Mouse (Mus musculus) megakaryocyte-erythroid progenitor cell, adult 5-6 weeks (primary cell): ENCODE measurements at regions not wholly inside any gene's neighbourhood (a gene's known extent, or its start where the extent isn't known, plus 50 kb on each side); places are given as distances from the start of the nearest gene placed in this dataset.

ENCODE experiments used
- ATAC-seq: replicated peaks from 2 replicates; pipeline ENCODE4 v1.8.0; 2016; ENCODE audit warnings: mild to moderate bottlenecking, inconsistent platforms; ENCODE audit not compliant: severe bottlenecking, poor library complexity, low FRiP score, low TSS enrichment

GRCm38 (mm10) chr13:53729848-53730247 lies 257.0 kb upstream of the Msx2 start:
- no peak for ATAC-seq

- no peak for ATAC-seq
Measured at GRCm38 (mm10) chr13:53726031-53726430, 253.2 kb upstream of the Msx2 start.

GRCm38 (mm10) chr13:53722881-53723280 lies 250.0 kb upstream of the Msx2 start:
- ATAC-seq, result no peak

- ATAC-seq, result no peak
Measured at GRCm38 (mm10) chr13:53721038-53721463, 248.2 kb upstream of the Msx2 start.

- no peak for ATAC-seq
Measured at GRCm38 (mm10) chr13:53717582-53717981, 244.7 kb upstream of the Msx2 start.

GRCm38 (mm10) chr13:53717086-53717485 lies 244.2 kb upstream of the Msx2 start:
- no peak for ATAC-seq

- no peak for ATAC-seq
Measured at GRCm38 (mm10) chr13:53709062-53709461, 236.2 kb upstream of the Msx2 start.

- ATAC-seq, result no peak
Measured at GRCm38 (mm10) chr13:53707548-53707947, 234.7 kb upstream of the Msx2 start.

- no peak for ATAC-seq
Measured at GRCm38 (mm10) chr13:53704104-53704503, 231.2 kb upstream of the Msx2 start.

GRCm38 (mm10) chr13:53700236-53700635 lies 227.4 kb upstream of the Msx2 start:
- no peak for ATAC-seq

GRCm38 (mm10) chr13:53697954-53698353 lies 225.1 kb upstream of the Msx2 start:
- ATAC-seq, result no peak

- ATAC-seq, result no peak
Measured at GRCm38 (mm10) chr13:53695385-53695784, 222.5 kb upstream of the Msx2 start.

GRCm38 (mm10) chr13:53688934-53689333 lies 216.1 kb upstream of the Msx2 start:
- ATAC-seq, result no peak

- peak; percentile 71; the same call in 1 of the 2 replicates for ATAC-seq
Measured at GRCm38 (mm10) chr13:53688489-53688888, 215.6 kb upstream of the Msx2 start.

- no peak for ATAC-seq
Measured at GRCm38 (mm10) chr13:53684498-53684897, 211.6 kb upstream of the Msx2 start.

- no peak for ATAC-seq
Measured at GRCm38 (mm10) chr13:53677187-53677586, 204.3 kb upstream of the Msx2 start.

GRCm38 (mm10) chr13:53670361-53670760 lies 197.5 kb upstream of the Msx2 start:
- ATAC-seq, result no peak

- ATAC-seq, result no peak
Measured at GRCm38 (mm10) chr13:53667518-53667917, 194.6 kb upstream of the Msx2 start.

- no peak for ATAC-seq
Measured at GRCm38 (mm10) chr13:53665592-53665991, 192.7 kb upstream of the Msx2 start.

- ATAC-seq, result no peak
Measured at GRCm38 (mm10) chr13:53664631-53665230, 191.9 kb upstream of the Msx2 start.

- ATAC-seq, result no peak
Measured at GRCm38 (mm10) chr13:53652826-53653225, 180.0 kb upstream of the Msx2 start.

GRCm38 (mm10) chr13:53648353-53648752 lies 175.5 kb upstream of the Msx2 start:
- ATAC-seq, result no peak
